Comparison of ENCODE assay signal across 9 mouse cellular contexts in the genomic region with DNA sequence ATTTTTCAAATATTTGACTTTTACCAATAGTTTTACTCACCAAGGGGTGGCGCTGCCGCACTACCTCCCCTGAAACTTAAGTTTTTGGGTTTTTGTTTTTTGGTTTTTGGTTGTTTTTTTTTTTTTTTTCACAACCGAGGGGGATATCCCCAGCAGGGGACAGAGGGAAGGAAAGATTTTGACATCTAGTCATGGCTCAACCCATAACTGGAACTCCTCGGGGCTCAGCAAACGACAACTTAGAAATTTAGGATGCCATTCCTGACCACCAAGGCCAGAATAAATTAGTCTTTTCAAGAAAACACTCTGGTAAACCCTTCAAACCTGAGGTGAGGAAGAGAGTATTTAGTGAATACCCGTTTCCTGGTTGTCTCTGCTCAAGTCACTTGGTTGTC. TPM values are rescaled to one million over a fixed set of nuclear protein-coding genes. Genes with fewer than 3 reads are reported as not detected.
DNase-seq lines count a peak whose midpoint lies in the region; ATAC-seq and TF ChIP-seq lines count a peak whose summit lies in the region.
"Had no signal": no experiment of that assay in that cellular context is flagged by ENCODE, and none has a peak within 500 bp of the region (broad histone marks: within the 10 kb centered on the region; RNA-seq: fewer than 3 reads in every experiment).

No protein-coding gene starts in this region.

- no peaks in the 10 kb centered on the region for H3K9me3 ChIP-seq in midbrain, embryonic 11.5 days (ENCODE audit: control insufficient read depth, low read length)

- TF ChIP-seq CTCF in brain, embryonic 14.5 days (IDR thresholded peaks at IDR 0.05; ENCODE audit: borderline replicate concordance, extremely low read depth, insufficient read depth, insufficient read length), result no peak

- H3K36me3 ChIP-seq in midbrain, embryonic 11.5 days (ENCODE audit: control insufficient read depth, insufficient read depth, low read length), result no peaks in the 10 kb centered on the region

- WGBS in midbrain, embryonic 11.5 days, result 0% methylated on average over 6 of the region's 6 CpGs

- H3K27me3 ChIP-seq in midbrain, embryonic 11.5 days (ENCODE audit: control insufficient read depth, insufficient read depth, low read length), result peaks cover 43% of the 10 kb centered on the region

- H3K4me3 ChIP-seq in midbrain, embryonic 11.5 days (ENCODE audit: low read depth, low read length), result no peak overlapping the region

- TF ChIP-seq POLR2A in brain, embryonic 14.5 days (IDR thresholded peaks at IDR 0.05; ENCODE audit: borderline replicate concordance, extremely low read depth, insufficient read depth, insufficient read length, poor library complexity, severe bottlenecking), result no peak

- no peak overlapping the region for H3K4me2 ChIP-seq in midbrain, embryonic 11.5 days

- H3K9ac ChIP-seq in midbrain, embryonic 11.5 days (ENCODE audit: low read length), result no peak overlapping the region

- ATAC-seq in midbrain, embryonic 11.5 days (ENCODE audit: low FRiP score), result no peak

- H3K27ac ChIP-seq in midbrain, embryonic 11.5 days (ENCODE audit: low read depth, low read length), result no peak overlapping the region

- DNase-seq in testis, postnatal 10 days (ENCODE audit: low spot score), result peak; percentile 84
- DNase-seq in testis, postnatal 14 days (ENCODE audit: low spot score), result no peak
- peak; percentile 73 for DNase-seq in brain, embryonic 14.5 days (ENCODE audit: low read depth)
- peak; percentile 44 for DNase-seq in heart, adult 8-10 months (ENCODE audit: low spot score)
- peak; percentile 49 to 82 for DNase-seq in kidney, postnatal 36 days
- peak; percentile 89 for DNase-seq in midbrain, embryonic 11.5 days (ENCODE audit: low spot score, missing footprints)
- DNase-seq in thymus, postnatal 4 days, result peak; percentile 88
- DNase-seq in ovary, postnatal 14 days (ENCODE audit: low spot score), result no peak

- peaks cover 32% of the 10 kb centered on the region for H3K4me1 ChIP-seq in midbrain, embryonic 11.5 days (ENCODE audit: control insufficient read depth, insufficient read depth, low read length)

RNA-seq across cellular contexts. Expression of a gene that starts 2.8 kb away (rescaled TPM):
- polyA plus RNA-seq in brain, embryonic 14.5 days (2012; rRNA removed), result not detected in 2 replicates
- total RNA-seq in heart, adult 8-10 months (2022), result not detected
- polyA plus RNA-seq in midbrain, embryonic 11.5 days (2014; fragmentation: Nextera tagmentation; extraction: Ambion mirVana), result not detected in 2 replicates
- total RNA-seq: gastrocnemius, postnatal 4 days had no signal

RNA-seq across cellular contexts. Expression of a gene that starts 3.2 kb away (rescaled TPM):
- 3.5 and 5.5 TPM in 2 replicates for polyA plus RNA-seq in brain, embryonic 14.5 days (2012; rRNA removed)
- 10 to 100 TPM; 11.6 to 17.5 (median 14.8) TPM for total RNA-seq in heart, adult 8-10 months (2022)
- polyA plus RNA-seq in midbrain, embryonic 11.5 days (2014; fragmentation: Nextera tagmentation; extraction: Ambion mirVana), result 0.11 TPM in 1 of 2 replicates, not detected in the other

RNA-seq across cellular contexts. Expression of a gene that starts 53.3 kb away (rescaled TPM):
- 0.04 and 0.07 TPM in 2 replicates for polyA plus RNA-seq in brain, embryonic 14.5 days (2012; rRNA removed)
- not detected for total RNA-seq in heart, adult 8-10 months (2022)
- not detected in 2 replicates for polyA plus RNA-seq in midbrain, embryonic 11.5 days (2014; fragmentation: Nextera tagmentation; extraction: Ambion mirVana)
- total RNA-seq: gastrocnemius, postnatal 4 days had no signal

Comparison
In these comparisons a context has a peak if more than half of its experiments do, and no peak if none do; other contexts are left out.
1. DNase-seq: peak in testis, postnatal 10 days (single experiment), brain, embryonic 14.5 days (single experiment), heart, adult 8-10 months (single experiment), kidney, postnatal 36 days (2 of 2), midbrain, embryonic 11.5 days (single experiment) and thymus, postnatal 4 days (single experiment); none in testis, postnatal 14 days (single experiment) and ovary, postnatal 14 days (single experiment).